Mouse (Mus musculus): Measurements from ENCODE around the gene Gdpgp1. TPM values are rescaled to one million over a fixed set of nuclear protein-coding genes. Genes with fewer than 3 reads are reported as not detected.

Gdpgp1 gene
- polyA plus RNA-seq, 1 experiment = 3.4 TPM

- no peaks in the 10 kb centered on the region for H3K4me1 ChIP-seq (ENCODE audit: control insufficient read depth, insufficient read depth, low read length)
- H3K4me3 ChIP-seq (ENCODE audit: insufficient read depth, low read length) = no peak overlapping the region
- no peak for TF ChIP-seq CTCF (IDR thresholded peaks at IDR 0.05; ENCODE audit: extremely low read depth, insufficient read depth, low read length)
- TF ChIP-seq POLR2A (IDR thresholded peaks at IDR 0.05; ENCODE audit: extremely low read depth, insufficient read depth, low read length) = no peak
- no peak overlapping the region for H3K27ac ChIP-seq (ENCODE audit: insufficient read depth, low read length)
Observed at GRCm38 (mm10) chr7:80281646-80282045, 49.0 kb downstream of the Gdpgp1 start.

GRCm38 (mm10) chr7:80283226-80283918 is 50.7 kb downstream of the Gdpgp1 start:
- Histone ChIP-seq H3K27ac (ENCODE audit: insufficient read depth, low read length) (no peak overlapping the region), H3K4me1 (ENCODE audit: control insufficient read depth, insufficient read depth, low read length) (no peaks in the 10 kb centered on the region), H3K4me3 (ENCODE audit: insufficient read depth, low read length) (no peak overlapping the region)
- TF ChIP-seq CTCF (IDR thresholded peaks at IDR 0.05; ENCODE audit: extremely low read depth, insufficient read depth, low read length) (no peak), POLR2A (IDR thresholded peaks at IDR 0.05; ENCODE audit: extremely low read depth, insufficient read depth, low read length) (no peak)

- TF ChIP-seq POLR2A (IDR thresholded peaks at IDR 0.05; ENCODE audit: extremely low read depth, insufficient read depth, low read length) (no peak), CTCF (IDR thresholded peaks at IDR 0.05; ENCODE audit: extremely low read depth, insufficient read depth, low read length) (no peak)
- Histone ChIP-seq H3K4me3 (ENCODE audit: insufficient read depth, low read length) (no peak overlapping the region), H3K4me1 (ENCODE audit: control insufficient read depth, insufficient read depth, low read length) (no peaks in the 10 kb centered on the region), H3K27ac (ENCODE audit: insufficient read depth, low read length) (no peak overlapping the region)
Observed at GRCm38 (mm10) chr7:80284391-80284790, 51.7 kb downstream of the Gdpgp1 start.

GRCm38 (mm10) chr7:80285725-80286124 is 53.1 kb downstream of the Gdpgp1 start:
- TF ChIP-seq CTCF (IDR thresholded peaks at IDR 0.05; ENCODE audit: extremely low read depth, insufficient read depth, low read length) (no peak), POLR2A (IDR thresholded peaks at IDR 0.05; ENCODE audit: extremely low read depth, insufficient read depth, low read length) (no peak)
- Histone ChIP-seq H3K4me1 (ENCODE audit: control insufficient read depth, insufficient read depth, low read length) (no peaks in the 10 kb centered on the region), H3K27ac (ENCODE audit: insufficient read depth, low read length) (no peak overlapping the region), H3K4me3 (ENCODE audit: insufficient read depth, low read length) (no peak overlapping the region)

- TF ChIP-seq CTCF (IDR thresholded peaks at IDR 0.05; ENCODE audit: extremely low read depth, insufficient read depth, low read length) = no peak
- TF ChIP-seq POLR2A (IDR thresholded peaks at IDR 0.05; ENCODE audit: extremely low read depth, insufficient read depth, low read length) = no peak
- Histone ChIP-seq H3K27ac (ENCODE audit: insufficient read depth, low read length) (no peak overlapping the region), H3K4me1 (ENCODE audit: control insufficient read depth, insufficient read depth, low read length) (no peaks in the 10 kb centered on the region), H3K4me3 (ENCODE audit: insufficient read depth, low read length) (no peak overlapping the region)
Observed at GRCm38 (mm10) chr7:80287736-80288135, 55.1 kb downstream of the Gdpgp1 start.

Other genes starting within 250 kb of the Gdpgp1 start
- gene Zfp710, start 208.1 kb upstream of the Gdpgp1 start, polyA plus RNA-seq (2012; rRNA removed) = 18.0 and 18.5 TPM in 2 replicates
- gene Idh2, start 117.5 kb upstream of the Gdpgp1 start, polyA plus RNA-seq (2012; rRNA removed) = 92.7 and 95.0 TPM in 2 replicates
- gene Sema4b, start 46.0 kb upstream of the Gdpgp1 start, polyA plus RNA-seq (2012; rRNA removed) = 11.6 and 12.5 TPM in 2 replicates
- 31.9 and 35.9 TPM in 2 replicates for gene Cib1, start 52 bp upstream of the Gdpgp1 start, polyA plus RNA-seq (2012; rRNA removed)
- gene Ttll13, start 13.5 kb downstream of the Gdpgp1 start, polyA plus RNA-seq (2012; rRNA removed) = 0.98 and 1.5 TPM in 2 replicates
- 55.6 and 56.0 TPM in 2 replicates for gene Ngrn, start 28.4 kb downstream of the Gdpgp1 start, polyA plus RNA-seq (2012; rRNA removed)
- gene Vps33b, start 36.8 kb downstream of the Gdpgp1 start, polyA plus RNA-seq (2012; rRNA removed) = 23.2 and 25.6 TPM in 2 replicates
- gene Prc1, start 61.6 kb downstream of the Gdpgp1 start, polyA plus RNA-seq (2012; rRNA removed) = 0.98 and 3.0 TPM in 2 replicates
- gene Rccd1, start 91.6 kb downstream of the Gdpgp1 start, polyA plus RNA-seq (2012; rRNA removed) = 17.4 and 23.3 TPM in 2 replicates
- 55.4 and 56.8 TPM in 2 replicates for gene Unc45a, start 108.1 kb downstream of the Gdpgp1 start, polyA plus RNA-seq (2012; rRNA removed)
- 54.6 and 61.3 TPM in 2 replicates for gene Hddc3, start 110.2 kb downstream of the Gdpgp1 start, polyA plus RNA-seq (2012; rRNA removed)
- gene Man2a2, start 138.5 kb downstream of the Gdpgp1 start, polyA plus RNA-seq (2012; rRNA removed) = 112 and 115 TPM in 2 replicates
- 5.9 and 7.6 TPM in 2 replicates for gene Fes, start 155.1 kb downstream of the Gdpgp1 start, polyA plus RNA-seq (2012; rRNA removed)
- 19.9 and 22.1 TPM in 2 replicates for gene Furin, start 172.6 kb downstream of the Gdpgp1 start, polyA plus RNA-seq (2012; rRNA removed)

Data from cortical plate, adult 2 months (tissue).